ENCODE assay signal across 9 mouse cellular contexts in the genomic region with DNA sequence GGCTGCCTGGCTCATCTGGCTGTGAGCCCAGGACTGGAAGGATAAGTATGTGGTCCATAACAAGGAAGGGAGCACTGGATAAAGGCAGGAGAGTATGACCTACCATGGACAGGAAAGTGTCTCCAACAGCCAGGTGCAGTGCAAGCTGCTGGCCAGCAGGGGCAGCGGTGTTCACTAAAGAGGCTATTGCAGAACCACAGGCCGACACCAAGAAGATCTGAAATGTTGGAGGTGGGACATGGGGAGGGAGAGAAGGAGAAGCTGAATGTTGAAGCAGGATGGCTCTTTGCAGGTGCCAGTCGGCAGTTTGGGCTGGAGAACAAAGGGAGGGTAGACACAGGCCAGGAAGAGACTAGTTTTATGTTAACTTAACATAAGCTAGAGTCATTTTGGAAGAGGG. TPM values are rescaled to one million over a fixed set of nuclear protein-coding genes. Genes with fewer than 3 reads are reported as not detected.
DNase-seq lines count a peak whose midpoint lies in the region; ATAC-seq and TF ChIP-seq lines count a peak whose summit lies in the region.
"Had no signal": no experiment of that assay in that cellular context is flagged by ENCODE, and none has a peak within 500 bp of the region (broad histone marks: within the 10 kb centered on the region; RNA-seq: fewer than 3 reads in every experiment).

No protein-coding gene starts in this region.

- H3K27me3 ChIP-seq in cerebellum, adult 2 months (ENCODE audit: control insufficient read depth, insufficient read depth, low read length): no peaks in the 10 kb centered on the region; the same call in 1 of the 2 replicates
- no peaks in the 10 kb centered on the region for H3K27me3 ChIP-seq in splenic B cell, adult 2 months (ENCODE audit: control insufficient read depth, insufficient read depth, low read length, poor library complexity, severe bottlenecking)

- H3K4me1 ChIP-seq in cerebellum, adult 2 months (ENCODE audit: control insufficient read depth, insufficient read depth, low read length): no peaks in the 10 kb centered on the region

- no peaks in the 10 kb centered on the region for H3K36me3 ChIP-seq in splenic B cell, adult 2 months (ENCODE audit: control insufficient read depth, insufficient read depth, low read length, poor library complexity, severe bottlenecking)
- H3K36me3 ChIP-seq: neural tube, embryonic 13.5 days had no signal

- intact Hi-C loops in left cerebral cortex, postnatal 4 days (cut with DNase I): no loop called here

- peak; percentile 44; the same call in 1 of the 2 replicates for TF ChIP-seq CTCF in cerebellum, adult 2 months (IDR thresholded peaks at IDR 0.05; ENCODE audit: borderline replicate concordance, insufficient read depth, low read depth, low read length)

- TF ChIP-seq POLR2A in cerebellum, adult 2 months (IDR thresholded peaks at IDR 0.05; ENCODE audit: borderline replicate concordance, insufficient read depth, low read length): no peak

- peak; percentile 75 for ATAC-seq in erythroid progenitor cell, adult 5-6 weeks (replicated peaks; ENCODE audit: low FRiP score, poor library complexity, severe bottlenecking)

- DNase-seq in cerebellum, adult 2 months: no peak
- DNase-seq in cerebellum, adult 8-10 months: no peak
- peak; percentile 37 for DNase-seq in left cerebral cortex, postnatal 4 days
- no peak for DNase-seq in left cerebral cortex, adult 9 months (ENCODE audit: low spot score in 2 of 2)
- DNase-seq in splenic B cell, adult 2 months (ENCODE audit: low read depth, low spot score): peak; percentile 3
- DNase-seq in heart, adult 8-10 months (ENCODE audit: low spot score): no peak
- no peak for DNase-seq in cerebellum, adult 9-10 months

- no peak overlapping the region for H3K4me3 ChIP-seq in cerebellum, adult 2 months (replicated peaks; ENCODE audit: insufficient read depth, low read depth, low read length)
- H3K4me3 ChIP-seq: neural tube, embryonic 13.5 days had no signal

- 65% methylated on average over 3 of the region's 3 CpGs for WGBS in cerebellum, adult 2 months

- no peak overlapping the region for H3K27ac ChIP-seq in cerebellum, adult 2 months (ENCODE audit: insufficient read depth, low read length)
- H3K27ac ChIP-seq: neural tube, embryonic 13.5 days had no signal

RNA-seq across cellular contexts. Expression of a gene that starts 6.3 kb away (rescaled TPM):
- 6.8 and 8.1 TPM in 2 replicates for polyA plus RNA-seq in cerebellum, adult 2 months (2012; rRNA removed)
- total RNA-seq in left cerebral cortex, postnatal 4 days (2021): 10 to 100 TPM; 10.4 to 12.8 TPM
- 31.0 and 61.6 TPM in 2 replicates for total RNA-seq in erythroid progenitor cell, adult 5-6 weeks (2015; ENCODE audit: low replicate concordance)
- total RNA-seq in erythroid progenitor cell, adult 5-6 weeks (2017; ENCODE audit: low replicate concordance): 52.2 and 109 TPM in 2 replicates
- total RNA-seq in heart, adult 8-10 months (2022): 10 to 100 TPM; 10.3 to 14.0 (median 11.1) TPM

Comparison
In these comparisons a context has a peak if more than half of its experiments do, and no peak if none do; other contexts are left out.
1. DNase-seq: peak in left cerebral cortex, postnatal 4 days (single experiment) and splenic B cell, adult 2 months (single experiment); none in cerebellum, adult 2 months (0 of 2), cerebellum, adult 8-10 months (single experiment), left cerebral cortex, adult 9 months (0 of 2), heart, adult 8-10 months (single experiment) and cerebellum, adult 9-10 months (single experiment).